Mouse (Mus musculus) liver, postnatal 0 days (tissue): ENCODE data around the gene Msmp.

Experiments used
- CTCF ChIP-seq: sonication (generic); IDR thresholded peaks from 2 replicates; pipeline ENCODE4 v1.5.1; 2016; ENCODE audit warnings: antibody characterized with exemption, low read depth
- EP300 ChIP-seq: IDR thresholded peaks from 2 replicates; pipeline ENCODE4 v1.6.1; 2016; ENCODE audit warnings: antibody characterized with exemption, low read depth, mild to moderate bottlenecking

DNA sequence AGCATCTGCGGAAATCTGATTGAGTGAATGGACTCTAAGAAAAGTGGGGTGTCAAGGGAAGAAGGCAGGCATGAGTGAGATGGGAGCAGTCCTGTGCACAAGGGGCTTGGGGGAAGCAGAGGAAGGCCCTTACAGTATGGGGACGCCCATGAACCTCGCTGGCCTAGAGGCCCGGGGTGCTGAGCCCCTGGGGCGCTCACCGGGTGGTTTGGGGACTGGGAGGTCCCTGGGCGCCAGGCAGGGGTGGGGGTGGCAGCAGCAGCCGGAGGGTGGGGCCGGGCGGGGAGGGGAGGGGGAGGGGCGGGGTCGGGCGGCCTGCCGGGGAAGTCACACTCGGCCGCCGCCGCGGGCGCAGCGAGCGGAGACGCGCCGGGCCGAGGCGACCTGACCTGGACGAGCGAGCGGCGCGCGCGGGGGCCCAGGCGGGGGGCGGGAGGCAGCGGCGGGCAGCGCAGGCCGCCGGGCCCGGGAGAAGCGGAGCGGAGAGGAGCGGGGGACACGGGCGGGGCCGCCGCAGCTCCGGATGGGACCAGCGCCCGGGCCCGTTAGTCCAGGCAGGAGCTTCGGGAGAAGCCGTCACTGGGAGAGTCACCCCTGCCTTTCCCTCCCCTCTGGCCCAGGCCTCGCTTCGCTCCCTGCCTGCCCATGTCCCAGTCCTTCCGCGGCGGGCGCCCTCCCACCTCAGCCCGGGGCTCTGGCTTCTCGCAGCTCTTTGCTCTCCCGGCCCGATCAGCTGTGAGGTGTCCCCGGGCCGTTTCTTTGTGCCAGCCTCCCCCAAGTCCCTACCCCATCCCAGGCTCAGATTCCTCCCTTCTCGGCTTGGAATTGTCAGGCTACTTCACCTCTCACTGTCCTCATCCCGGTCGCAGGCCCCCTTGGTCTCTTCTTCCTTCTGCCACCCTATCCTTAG is 47.0 kb upstream of the Msmp start, which contains the start of gene Npr2:
- TF ChIP-seq CTCF, result no peak
- TF ChIP-seq EP300, result no peak
